Mouse (Mus musculus) testis, adult 2 months (tissue): Measurements from ENCODE around the gene Il12a.

Source experiments
- CTCF ChIP-seq: fragments of 200-500 bp; IDR thresholded peaks from 2 replicates; pipeline ENCODE4 v1.5.1; 2012; ENCODE audit warnings: low read depth, mild to moderate bottlenecking, inconsistent platforms, low read length, moderate library complexity; ENCODE audit not compliant: control insufficient read depth, insufficient read depth, insufficient replicate concordance
- POLR2A ChIP-seq: fragments of 200-500 bp; IDR thresholded peaks from 2 replicates; pipeline ENCODE4 v1.6.1; 2012; ENCODE audit warnings: low read depth, mild to moderate bottlenecking, inconsistent platforms, low read length, moderate library complexity; ENCODE audit not compliant: control insufficient read depth

- TF ChIP-seq CTCF (no peak), POLR2A (no peak)
Measured at GRCm38 (mm10) chr3:68719229-68719819, 28.9 kb downstream of the Il12a start.
